Mouse (Mus musculus) limb, embryonic 12.5 days (tissue): Measurements from ENCODE around the gene Enpp7. TPM values are rescaled to one million over a fixed set of nuclear protein-coding genes. Genes with fewer than 3 reads are reported as not detected.

Experiments
- ATAC-seq: fragments of 200-750 bp; cut with Nextera tagmentation; 2 replicates; pipeline ENCODE4 v1.8.0; 2017; ENCODE audit warnings: low read depth, moderate TSS enrichment; ENCODE audit not compliant: insufficient number of reproducible peaks, insufficient read depth, low FRiP score, low TSS enrichment
- H3K27ac ChIP-seq: fragments of 300-500 bp; sonication (generic); 2 replicates; pipeline ENCODE4 v1.5.1; 2016; ENCODE audit warnings: mild to moderate bottlenecking, moderate library complexity
- H3K27me3 ChIP-seq: fragments of 300-500 bp; sonication (generic); 2 replicates; pipeline ENCODE4 v1.6.1; 2016; ENCODE audit warnings: mild to moderate bottlenecking, moderate library complexity
- H3K36me3 ChIP-seq: fragments of 300-500 bp; sonication (generic); 2 replicates; pipeline ENCODE4 v1.6.1; 2016; ENCODE audit warnings: mild to moderate bottlenecking, moderate library complexity
- H3K4me1 ChIP-seq: fragments of 300-500 bp; sonication (generic); replicated peaks from 2 replicates; pipeline ENCODE4 v1.6.1; 2016
- H3K4me2 ChIP-seq: fragments of 300-500 bp; sonication (generic); 2 replicates; pipeline ENCODE4 v1.6.1; 2016; ENCODE audit warnings: mild to moderate bottlenecking, moderate library complexity
- H3K4me3 ChIP-seq: fragments of 300-500 bp; sonication (generic); replicated peaks from 2 replicates; pipeline ENCODE4 v1.5.1; 2016; ENCODE audit warnings: mild to moderate bottlenecking
- H3K9ac ChIP-seq: fragments of 300-500 bp; sonication (generic); replicated peaks from 2 replicates; pipeline ENCODE4 v1.6.1; 2016; ENCODE audit warnings: mild to moderate bottlenecking, moderate library complexity
- H3K9me3 ChIP-seq: fragments of 300-500 bp; sonication (generic); 2 replicates; pipeline ENCODE4 v1.6.1; 2016; ENCODE audit warnings: mild to moderate bottlenecking, moderate library complexity
- WGBS: fragments of 180-500 bp; shearing (Covaris S2); methylation state at CpG from one replicate; pipeline ENCODE4 v1.1.7; 2016; 5-methylcytosine and 5-hydroxymethylcytosine counted together
- polyA plus RNA-seq: library from polyadenylated mRNA; unstranded; fragments of >200 nt; fragmentation: Nextera tagmentation; extraction: Ambion mirVana; gene quantifications from 2 replicates; pipeline ENCODE4 v1.2.1, GENCODE M21; 2016

Enpp7 gene
- polyA plus RNA-seq, 1 experiment from 2014 or later, result not detected

DNA sequence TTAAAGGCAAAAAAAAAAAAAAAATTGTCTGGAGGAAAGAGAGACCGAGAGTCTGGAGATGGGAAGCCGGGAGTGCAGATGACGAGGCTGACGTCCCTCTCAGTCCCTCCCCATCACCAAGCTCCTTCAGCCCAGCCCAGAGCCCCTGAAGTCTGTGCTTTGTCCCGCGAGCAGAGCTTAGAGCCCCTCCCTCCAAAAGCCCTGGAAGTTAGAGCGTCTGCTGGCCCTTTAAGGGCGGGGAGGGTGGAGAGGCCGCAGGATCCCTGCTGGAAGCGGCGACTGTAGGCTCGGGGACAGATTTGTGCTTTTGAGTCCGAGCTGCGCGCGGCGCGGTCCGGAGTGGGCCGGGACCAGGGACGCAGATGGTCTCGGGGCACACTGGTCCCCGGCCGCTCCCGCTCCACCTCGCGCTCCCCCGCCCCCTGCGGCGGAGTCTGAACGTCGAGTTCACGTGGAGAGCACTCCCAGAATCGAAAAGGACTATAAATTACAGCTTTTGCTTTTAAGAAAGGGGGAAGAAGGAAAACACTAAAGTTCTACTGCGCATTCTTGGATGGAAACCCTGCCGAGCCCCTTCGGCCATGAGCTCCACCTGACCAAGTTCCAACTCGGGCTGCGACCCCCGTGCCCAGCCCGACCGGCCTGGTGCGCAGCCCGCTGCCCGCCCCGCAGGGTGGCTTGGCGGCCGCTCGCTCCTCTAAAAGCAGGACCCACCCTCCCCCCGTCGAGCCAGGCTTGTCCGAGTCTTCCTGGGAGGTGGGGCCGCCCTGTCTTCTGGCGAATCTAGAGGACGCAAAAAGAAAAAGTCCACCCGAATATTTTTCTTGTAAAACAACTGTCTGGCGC, 49.2 kb downstream of the Enpp7 start:
- Histone ChIP-seq H3K27ac (no peak overlapping the region), H3K4me2 (peak overlapping the region; percentile 92), H3K9me3 (no peaks in the 10 kb centered on the region), H3K4me1 (peaks cover 72% of the 10 kb centered on the region), H3K4me3 (peak overlapping the region; percentile 54), H3K9ac (peak overlapping the region; percentile 46), H3K27me3 (peaks cover 64% of the 10 kb centered on the region), H3K36me3 (peaks cover 10% of the 10 kb centered on the region)
- ATAC-seq, result no peak
- WGBS, result under 1% methylated on average over 57 of the region's 57 CpGs

DNA sequence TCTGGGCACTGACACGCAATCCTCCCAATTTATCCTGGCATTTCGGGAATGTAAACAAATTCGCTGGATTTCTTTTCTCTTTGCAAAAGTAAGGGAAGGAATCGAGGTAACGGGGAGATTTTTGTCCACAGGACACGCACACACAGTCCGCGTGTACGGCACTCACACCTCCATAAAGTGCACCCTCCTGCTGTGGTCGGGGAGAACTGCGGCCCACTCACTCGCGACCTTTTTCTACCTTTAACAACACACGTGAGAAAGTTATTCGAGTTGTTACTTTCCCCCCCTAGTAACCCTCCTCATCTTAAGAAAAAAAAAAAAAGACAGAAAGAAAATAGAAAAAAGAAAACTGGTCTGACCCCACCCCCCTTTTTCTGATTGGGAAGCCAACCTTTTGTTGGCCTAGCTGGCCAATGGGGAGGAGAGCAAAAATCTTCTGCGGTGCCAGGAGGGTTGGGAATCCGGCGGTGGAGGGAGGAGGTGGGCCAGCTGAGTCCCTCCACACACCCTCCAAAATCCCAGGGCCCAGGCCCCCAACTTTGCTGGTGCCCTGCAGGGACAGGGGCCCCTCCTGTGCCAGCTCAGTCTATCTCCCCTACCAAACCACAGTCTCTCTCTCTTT, 49.9 kb downstream of the Enpp7 start:
- H3K4me1 ChIP-seq, result peaks cover 79% of the 10 kb centered on the region
- H3K4me2 ChIP-seq, result peak overlapping the region; percentile 92
- no peak overlapping the region for H3K27ac ChIP-seq
- H3K4me3 ChIP-seq, result peak overlapping the region; percentile 54
- peak overlapping the region; percentile 46; the same call in 1 of the 2 replicates for H3K9ac ChIP-seq
- no peaks in the 10 kb centered on the region for H3K9me3 ChIP-seq
- peaks cover 9% of the 10 kb centered on the region for H3K36me3 ChIP-seq
- ATAC-seq, result no peak
- 2% methylated on average over 18 of the region's 18 CpGs for WGBS
- H3K27me3 ChIP-seq, result peaks cover 72% of the 10 kb centered on the region

DNA sequence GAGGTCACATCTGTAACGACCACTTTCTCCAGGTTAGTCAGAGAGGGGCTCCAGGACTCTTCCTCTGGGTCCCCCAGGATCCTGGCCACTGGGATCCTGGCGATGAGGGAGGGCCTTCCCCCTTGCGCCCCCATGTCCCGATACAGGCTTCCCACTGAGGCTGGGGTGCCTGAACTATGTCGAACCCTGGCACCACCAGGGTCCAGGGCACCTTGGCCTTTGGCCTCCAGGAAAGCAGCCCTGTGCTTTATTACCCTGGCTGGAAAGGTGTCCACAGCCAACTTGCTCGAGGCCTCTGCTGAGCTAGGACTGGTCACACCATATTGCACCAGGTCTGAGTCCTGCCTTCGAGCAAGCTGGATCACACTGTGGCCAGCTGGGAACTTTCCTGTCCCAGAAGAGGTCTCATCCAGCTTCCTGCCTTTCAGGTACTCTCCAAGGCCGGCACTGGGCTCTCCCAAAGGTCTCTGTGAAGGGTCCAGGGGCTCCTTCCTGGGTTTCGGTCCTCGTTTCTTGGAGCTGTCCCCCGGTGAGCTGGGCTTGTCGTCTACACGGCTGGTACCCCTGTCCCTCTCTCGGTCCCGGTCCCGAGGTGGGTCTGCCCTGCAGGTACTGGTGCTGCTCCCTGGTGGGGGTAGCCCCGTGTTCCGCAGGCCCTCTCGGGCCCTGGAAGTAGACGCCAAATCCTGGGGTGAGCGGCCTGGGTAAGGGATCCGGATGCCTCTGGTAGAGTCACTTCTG, 50.9 kb downstream of the Enpp7 start:
- ATAC-seq, result no peak
- H3K9me3 ChIP-seq, result no peaks in the 10 kb centered on the region
- H3K27ac ChIP-seq, result no peak overlapping the region; the same call in 1 of the 2 replicates
- H3K36me3 ChIP-seq, result peaks cover 9% of the 10 kb centered on the region
- peaks cover 88% of the 10 kb centered on the region for H3K4me1 ChIP-seq
- H3K4me2 ChIP-seq, result peak overlapping the region; percentile 92
- WGBS, result 23% methylated on average over 22 of the region's 22 CpGs
- peak overlapping the region; percentile 73 for H3K4me3 ChIP-seq
- no peak overlapping the region for H3K9ac ChIP-seq
- H3K27me3 ChIP-seq, result peaks cover 80% of the 10 kb centered on the region

DNA sequence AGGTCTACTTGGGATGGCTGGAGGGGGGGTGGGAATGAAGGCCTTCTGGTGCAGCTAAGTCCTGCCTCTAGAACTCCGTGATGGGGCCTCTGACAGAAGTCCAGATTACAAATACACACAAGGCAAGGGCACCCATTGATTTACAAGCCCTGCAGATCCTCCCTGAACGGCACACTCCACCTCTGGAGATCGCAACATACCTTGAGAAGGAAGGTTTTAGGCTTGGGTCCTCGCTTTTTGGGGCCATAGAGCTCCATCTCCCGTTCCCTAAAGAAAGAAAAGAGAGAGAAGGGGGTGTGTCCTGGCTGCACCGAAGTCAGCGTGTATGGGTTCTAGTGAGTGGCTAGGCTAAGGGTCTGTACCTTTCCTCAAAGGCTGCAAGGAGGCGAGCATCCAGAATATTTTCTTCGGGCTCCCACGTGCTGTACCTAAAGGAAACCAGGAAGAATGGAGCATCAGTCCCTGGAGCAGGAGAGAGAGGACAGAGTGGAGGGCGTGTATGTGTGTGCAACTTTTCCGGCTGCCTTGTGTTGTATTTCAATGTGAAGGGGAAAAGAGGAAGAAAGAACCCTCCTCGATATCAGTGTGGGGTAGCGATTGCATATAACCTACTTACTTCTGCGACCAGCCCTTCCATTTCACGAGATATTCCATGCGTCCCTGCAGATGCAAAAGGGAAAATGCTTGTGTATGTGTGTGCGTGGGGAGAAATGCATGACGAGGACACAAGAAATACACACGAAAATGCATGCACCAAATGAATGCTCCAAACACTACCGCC, 51.9 kb downstream of the Enpp7 start:
- H3K9ac ChIP-seq, result peak overlapping the region; percentile 85
- H3K4me1 ChIP-seq, result peaks cover 89% of the 10 kb centered on the region
- peak overlapping the region; percentile 92 for H3K4me2 ChIP-seq
- no peaks in the 10 kb centered on the region for H3K9me3 ChIP-seq
- ATAC-seq, result no peak
- H3K36me3 ChIP-seq, result peaks cover 9% of the 10 kb centered on the region
- peak overlapping the region; percentile 89; the same call in 1 of the 2 replicates for H3K27ac ChIP-seq
- H3K27me3 ChIP-seq, result peaks cover 79% of the 10 kb centered on the region
- 3% methylated on average over 21 of the region's 21 CpGs for WGBS
- peak overlapping the region; percentile 73 for H3K4me3 ChIP-seq

DNA sequence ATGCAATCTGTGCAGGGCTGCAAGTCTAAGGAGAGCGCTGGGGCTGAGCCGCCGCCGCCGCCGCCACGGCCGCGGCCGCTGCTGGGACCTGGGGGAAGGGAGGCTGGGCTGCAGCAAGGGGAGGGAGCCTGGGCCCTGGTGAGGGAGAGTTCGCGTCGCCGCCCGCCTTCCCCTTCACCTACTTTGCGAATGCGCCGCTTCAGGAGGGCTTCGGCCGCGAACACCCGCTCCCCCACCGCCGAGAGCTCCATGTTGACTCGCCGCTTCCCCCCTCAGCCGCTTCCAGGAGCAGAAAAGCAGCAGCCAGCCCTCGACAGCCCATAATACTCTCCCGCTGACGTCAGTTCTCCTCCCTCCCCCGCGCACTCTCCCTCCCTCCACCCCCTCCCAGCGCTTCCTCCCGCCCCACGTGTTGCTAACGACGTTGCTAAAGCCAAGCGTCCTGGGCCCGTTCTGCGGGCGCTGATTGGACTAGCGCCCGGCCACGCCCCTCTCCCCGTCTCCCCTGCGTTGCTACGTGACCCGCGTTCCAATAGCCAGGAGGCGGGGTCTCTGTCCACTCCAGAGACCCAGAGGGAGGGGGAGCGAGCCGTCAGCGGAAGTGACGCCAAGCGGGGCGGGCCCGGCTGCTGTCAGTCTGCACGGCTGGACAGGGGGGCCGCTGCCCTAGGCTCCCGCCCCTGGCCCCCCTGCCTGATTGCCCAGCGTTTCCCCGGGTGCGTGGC, 52.8 kb downstream of the Enpp7 start, which contains the start of gene Cbx8:
Cbx8 (minus strand) TSS at position 370 of the 725 bp plus-strand sequence.
- 1% methylated on average over 63 of the region's 63 CpGs for WGBS
- Histone ChIP-seq H3K4me2 (peak within 1 kb of the TSS; percentile 92), H3K27me3 (peaks cover 79% of the 10 kb centered on the region), H3K4me1 (peaks cover 89% of the 10 kb centered on the region), H3K4me3 (peak within 1 kb of the TSS; percentile 73), H3K36me3 (peaks cover 9% of the 10 kb centered on the region), H3K9me3 (no peaks in the 10 kb centered on the region), H3K27ac (peak within 1 kb of the TSS; percentile 91), H3K9ac (peak within 1 kb of the TSS; percentile 85)
- peak; percentile 84 for ATAC-seq

DNA sequence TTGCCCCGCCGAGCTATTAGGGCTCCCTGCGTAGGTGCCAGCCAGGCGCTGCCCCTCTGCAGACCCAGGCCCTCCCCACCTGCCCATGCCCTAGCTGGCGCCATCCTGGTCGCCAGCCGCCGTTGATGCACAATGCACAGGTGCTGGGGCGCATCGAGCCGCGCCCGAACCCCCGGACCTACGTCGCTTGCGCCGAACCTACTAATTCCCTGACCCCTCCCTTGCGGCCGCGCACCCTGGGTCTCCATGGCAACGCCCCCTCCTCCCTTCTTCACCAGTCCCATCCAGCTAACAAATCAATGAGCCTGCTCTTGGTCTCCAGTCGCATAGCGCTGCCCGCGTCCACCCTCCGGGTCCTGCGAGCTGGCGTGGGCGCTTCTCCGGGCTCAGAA, 53.3 kb downstream of the Enpp7 start:
- Histone ChIP-seq H3K4me3 (peak overlapping the region; percentile 73), H3K9ac (peak overlapping the region; percentile 60), H3K4me2 (peak overlapping the region; percentile 92), H3K36me3 (peaks cover 9% of the 10 kb centered on the region), H3K4me1 (peaks cover 89% of the 10 kb centered on the region), H3K9me3 (no peaks in the 10 kb centered on the region), H3K27ac (peak overlapping the region; percentile 91), H3K27me3 (peaks cover 79% of the 10 kb centered on the region)
- WGBS, result under 1% methylated on average over 31 of the region's 31 CpGs
- ATAC-seq, result no peak; the same call in none of the 2 replicates

DNA sequence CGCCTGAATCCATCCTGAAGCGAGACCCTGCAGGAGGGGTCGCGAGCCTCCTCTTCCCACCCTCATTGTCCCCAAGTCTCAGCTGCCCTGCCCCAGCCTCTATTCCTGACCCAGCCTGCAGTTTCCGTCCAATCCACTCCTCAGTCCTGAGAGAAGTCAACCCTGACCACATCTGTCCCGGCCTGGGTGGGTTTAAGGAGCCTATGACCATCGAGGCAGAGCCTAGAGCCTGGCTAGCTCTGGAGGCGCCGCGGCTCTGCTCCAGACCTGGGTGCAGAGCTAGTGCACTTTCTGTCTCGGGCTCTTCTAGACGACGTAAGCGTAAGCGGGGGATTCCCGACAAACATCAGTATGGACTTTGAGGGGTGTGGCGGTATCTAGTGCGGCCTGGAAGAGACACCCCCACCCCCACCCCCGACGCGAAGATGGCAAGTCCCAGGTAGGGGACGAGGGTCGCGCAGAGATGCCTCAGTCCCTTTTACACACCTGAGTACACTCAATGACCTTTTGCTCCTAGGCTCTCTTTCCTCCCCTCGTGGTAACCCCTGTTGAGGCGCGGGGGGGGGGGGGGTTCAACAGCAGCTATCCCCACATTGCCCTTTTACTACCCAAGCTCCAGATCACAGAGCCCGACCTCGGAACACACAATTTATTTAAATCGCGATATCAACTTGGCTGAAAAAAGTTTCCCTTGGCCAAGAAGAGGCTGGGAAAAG, 53.9 kb downstream of the Enpp7 start:
- Histone ChIP-seq H3K27ac (peak overlapping the region; percentile 91), H3K4me1 (peaks cover 91% of the 10 kb centered on the region), H3K36me3 (peaks cover 9% of the 10 kb centered on the region), H3K4me2 (peak overlapping the region; percentile 92), H3K4me3 (peak overlapping the region; percentile 73), H3K9me3 (no peaks in the 10 kb centered on the region), H3K9ac (peak overlapping the region; percentile 60), H3K27me3 (peaks cover 81% of the 10 kb centered on the region)
- no peak for ATAC-seq
- under 1% methylated on average over 31 of the region's 31 CpGs for whole genome bisulfite sequencing

Other genes with a start within 250 kb of the Enpp7 start
- 3.5 and 3.9 TPM in 2 replicates for gene Rbfox3, start 76.6 kb upstream of the Enpp7 start, polyA plus RNA-seq
- 121 and 122 TPM in 2 replicates for gene Cbx2, start 34.8 kb downstream of the Enpp7 start, polyA plus RNA-seq
- gene Cbx8, start 52.8 kb downstream of the Enpp7 start, polyA plus RNA-seq, result 11.8 and 13.0 TPM in 2 replicates
- 9.8 and 12.5 TPM in 2 replicates for gene Cbx4, start 98.0 kb downstream of the Enpp7 start, polyA plus RNA-seq
- gene Tbc1d16, start 240.3 kb downstream of the Enpp7 start, polyA plus RNA-seq, result 17.4 and 22.2 TPM in 2 replicates
- gene Ccdc40, start 240.4 kb downstream of the Enpp7 start, polyA plus RNA-seq, result 8.7 and 8.8 TPM in 2 replicates